Mouse (Mus musculus): ENCODE data around the gene Calm5. TPM values are rescaled to one million over a fixed set of nuclear protein-coding genes. Genes with fewer than 3 reads are reported as not detected.

The Calm5 gene
- polyA plus RNA-seq, 1 experiment from 2014 or later = not detected

DNA sequence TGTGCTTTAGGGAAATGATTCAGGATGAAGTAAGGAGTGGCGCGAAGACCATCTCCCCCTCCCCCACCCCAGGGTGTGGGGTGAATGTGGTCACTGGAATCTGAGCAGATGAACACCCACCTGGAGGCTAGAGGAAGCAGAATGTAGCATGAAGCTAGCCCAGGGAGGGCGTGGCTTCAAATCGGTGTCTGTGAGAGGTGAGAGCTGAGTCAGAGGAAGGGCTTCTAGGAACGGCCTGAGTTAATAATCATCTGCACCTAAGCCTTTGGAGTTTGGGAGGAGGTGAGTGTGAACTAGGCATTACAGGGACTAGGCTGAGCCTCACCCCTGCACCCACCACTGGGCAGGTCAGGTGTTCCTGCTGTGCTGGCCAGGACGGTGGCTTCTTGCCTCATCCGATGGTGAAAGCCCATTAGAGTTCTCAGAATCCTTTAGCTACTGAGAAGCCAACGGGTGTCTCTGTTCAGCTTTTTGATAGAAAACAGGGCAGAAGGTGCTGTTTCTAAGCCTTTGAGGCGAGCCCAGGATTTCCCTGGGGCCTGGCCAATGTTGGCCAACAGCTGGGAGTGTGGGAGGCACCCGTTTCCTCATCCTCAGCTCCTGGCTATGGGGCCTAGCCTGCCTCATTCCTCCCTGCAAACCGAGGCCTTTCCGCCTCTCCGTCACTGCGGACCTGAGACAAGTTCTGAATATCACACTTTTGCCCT, 11.8 kb downstream of the Calm5 start:
- H3K4me3 ChIP-seq (ENCODE audit: low read depth, low read length) = no peak overlapping the region
- H3K27me3 ChIP-seq (replicated peaks; ENCODE audit: insufficient read depth, low read length) = no peaks in the 10 kb centered on the region
- 69% methylated on average over 14 of the region's 14 CpGs for WGBS
- no peak overlapping the region for H3K9ac ChIP-seq (replicated peaks; ENCODE audit: low read depth)
- no peak overlapping the region for H3K27ac ChIP-seq (ENCODE audit: low read length)
- no peaks in the 10 kb centered on the region for H3K9me3 ChIP-seq (ENCODE audit: low read length)
- H3K36me3 ChIP-seq (ENCODE audit: insufficient read depth, low read length) = no peaks in the 10 kb centered on the region
- ATAC-seq (peak; percentile 15; the same call in 1 of the 2 replicates), DNase-seq (ENCODE audit: low spot score) (peak; percentile 36)
- no peak overlapping the region for H3K4me2 ChIP-seq (replicated peaks; ENCODE audit: low read depth, low read length)
- TF ChIP-seq EP300 (IDR thresholded peaks at IDR 0.05) (no peak), CTCF (IDR thresholded peaks at IDR 0.05) (no peak)
- H3K4me1 ChIP-seq (ENCODE audit: insufficient read depth, low read depth, low read length) = no peaks in the 10 kb centered on the region

DNA sequence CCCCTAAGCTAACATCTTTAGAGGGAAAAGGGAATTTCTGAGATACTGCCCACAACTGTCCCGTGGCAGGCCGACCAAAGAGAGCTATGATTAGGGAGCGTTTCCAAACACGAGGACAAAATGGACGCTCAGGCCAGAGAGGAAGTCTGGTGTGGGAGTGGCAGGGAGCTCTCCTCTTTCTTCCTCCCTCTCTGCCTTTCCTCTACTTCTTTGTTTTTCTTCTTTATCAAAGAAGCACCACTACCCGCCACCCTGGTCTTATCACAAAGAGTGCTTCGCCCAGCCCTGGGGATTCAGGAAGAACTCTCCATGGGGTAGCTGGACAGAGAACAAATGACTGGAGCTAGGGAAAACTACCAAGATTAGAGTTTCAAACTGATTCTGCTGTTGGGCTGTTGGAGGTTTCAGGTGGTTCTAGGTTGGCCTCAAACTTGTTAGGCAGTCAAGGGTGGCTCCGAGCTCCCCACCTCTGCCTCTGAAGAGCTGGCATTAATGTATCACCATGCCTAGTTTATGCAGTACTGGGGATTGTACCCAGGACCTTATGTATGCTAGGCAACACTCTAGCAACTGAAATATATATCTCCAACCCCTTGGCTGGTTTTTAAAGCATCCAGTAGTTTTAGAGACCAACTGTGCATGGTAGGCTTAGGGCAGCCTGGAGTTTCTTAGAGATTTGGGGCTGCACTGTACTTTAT, 12.5 kb downstream of the Calm5 start:
- no peaks in the 10 kb centered on the region for H3K4me1 ChIP-seq (ENCODE audit: insufficient read depth, low read depth, low read length)
- H3K4me3 ChIP-seq (ENCODE audit: low read depth, low read length) = no peak overlapping the region
- no peak overlapping the region for H3K9ac ChIP-seq (replicated peaks; ENCODE audit: low read depth)
- H3K9me3 ChIP-seq (ENCODE audit: low read length) = no peaks in the 10 kb centered on the region
- H3K36me3 ChIP-seq (ENCODE audit: insufficient read depth, low read length) = no peaks in the 10 kb centered on the region
- no peak for TF ChIP-seq EP300 (IDR thresholded peaks at IDR 0.05)
- no peak for TF ChIP-seq CTCF (IDR thresholded peaks at IDR 0.05)
- no peak for ATAC-seq
- WGBS = 87% methylated on average over 8 of the region's 8 CpGs
- no peaks in the 10 kb centered on the region for H3K27me3 ChIP-seq (replicated peaks; ENCODE audit: insufficient read depth, low read length)
- DNase-seq (ENCODE audit: low spot score) = no peak
- H3K27ac ChIP-seq (ENCODE audit: low read length) = no peak overlapping the region
- no peak overlapping the region for H3K4me2 ChIP-seq (replicated peaks; ENCODE audit: low read depth, low read length)

DNA sequence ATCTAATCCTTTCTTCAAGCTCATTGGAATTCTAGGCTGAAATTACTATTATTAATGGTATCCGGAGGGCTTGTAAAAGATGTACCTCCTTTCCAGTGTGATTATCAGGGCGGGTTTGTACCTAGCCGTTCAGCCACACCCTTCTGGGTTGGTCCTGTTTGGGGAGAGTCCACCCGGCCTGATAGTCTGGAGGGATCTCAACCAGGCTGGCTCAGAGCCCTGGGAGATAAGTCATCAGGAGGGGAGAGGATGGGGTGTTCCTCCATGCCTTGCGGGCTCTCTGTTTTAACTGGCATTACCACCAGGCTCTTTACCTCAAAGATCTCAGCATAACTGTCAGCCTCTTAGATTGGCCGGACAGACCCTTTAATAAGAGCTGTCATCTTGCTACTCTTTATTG, 13.2 kb downstream of the Calm5 start:
- DNase-seq (ENCODE audit: low spot score) (no peak), ATAC-seq (no peak)
- no peak overlapping the region for H3K27ac ChIP-seq (ENCODE audit: low read length)
- WGBS = 82% methylated on average over 6 of the region's 6 CpGs
- H3K4me1 ChIP-seq (ENCODE audit: insufficient read depth, low read depth, low read length) = no peaks in the 10 kb centered on the region
- no peak overlapping the region for H3K9ac ChIP-seq (replicated peaks; ENCODE audit: low read depth)
- H3K4me3 ChIP-seq (ENCODE audit: low read depth, low read length) = no peak overlapping the region
- H3K36me3 ChIP-seq (ENCODE audit: insufficient read depth, low read length) = no peaks in the 10 kb centered on the region
- H3K9me3 ChIP-seq (ENCODE audit: low read length) = no peaks in the 10 kb centered on the region
- H3K27me3 ChIP-seq (replicated peaks; ENCODE audit: insufficient read depth, low read length) = no peaks in the 10 kb centered on the region
- H3K4me2 ChIP-seq (replicated peaks; ENCODE audit: low read depth, low read length) = no peak overlapping the region
- no peak for TF ChIP-seq EP300 (IDR thresholded peaks at IDR 0.05)
- no peak for TF ChIP-seq CTCF (IDR thresholded peaks at IDR 0.05)

DNA sequence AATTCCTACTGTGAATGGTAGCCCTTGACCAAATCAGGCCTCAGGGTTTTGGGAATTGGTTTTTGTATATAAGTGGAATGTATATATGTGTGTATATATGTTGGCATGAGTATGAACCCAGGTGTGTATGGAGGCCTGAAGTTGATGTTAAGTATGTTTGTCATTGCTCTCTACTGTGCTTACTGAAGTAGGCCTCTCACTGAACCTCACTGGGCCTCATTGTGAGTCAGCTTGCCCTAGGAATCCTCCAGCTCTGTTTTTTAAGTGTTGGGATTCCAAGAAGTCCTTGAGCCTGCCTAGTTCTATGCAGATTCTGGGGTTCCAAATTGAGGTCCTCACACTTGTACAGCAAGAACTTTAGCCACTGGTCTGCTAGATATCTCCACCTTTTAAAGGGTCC, 15.9 kb downstream of the Calm5 start:
- Histone ChIP-seq H3K4me2 (replicated peaks; ENCODE audit: low read depth, low read length) (no peak overlapping the region), H3K9me3 (ENCODE audit: low read length) (no peaks in the 10 kb centered on the region), H3K4me1 (ENCODE audit: insufficient read depth, low read depth, low read length) (no peaks in the 10 kb centered on the region), H3K27me3 (replicated peaks; ENCODE audit: insufficient read depth, low read length) (no peaks in the 10 kb centered on the region), H3K9ac (replicated peaks; ENCODE audit: low read depth) (no peak overlapping the region), H3K4me3 (ENCODE audit: low read depth, low read length) (no peak overlapping the region), H3K27ac (ENCODE audit: low read length) (no peak overlapping the region; the same call in 1 of the 2 replicates), H3K36me3 (ENCODE audit: insufficient read depth, low read length) (no peaks in the 10 kb centered on the region)
- TF ChIP-seq CTCF (IDR thresholded peaks at IDR 0.05) (no peak), EP300 (IDR thresholded peaks at IDR 0.05) (peak; percentile 82)
- ATAC-seq (peak; percentile 92), DNase-seq (ENCODE audit: low spot score) (peak; percentile 78)

DNA sequence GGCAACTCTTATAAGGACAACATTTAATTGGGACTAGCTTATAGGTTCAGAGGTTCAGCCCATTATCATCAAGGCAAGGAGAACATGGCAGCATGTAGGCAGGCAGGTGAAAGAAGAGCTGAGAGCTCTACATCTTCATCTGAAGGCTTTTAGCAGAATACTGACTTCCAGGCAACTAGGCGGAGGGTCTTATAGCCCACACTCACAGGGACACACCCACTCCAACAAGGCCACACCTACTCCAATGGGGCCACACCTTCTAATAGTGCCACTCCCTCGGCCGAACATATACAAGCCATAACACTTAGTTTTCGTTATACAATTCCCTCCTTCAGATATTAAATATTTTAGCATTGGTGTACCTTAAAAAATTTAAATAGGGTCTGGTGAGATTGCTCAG, 18.9 kb downstream of the Calm5 start:
- no peaks in the 10 kb centered on the region for H3K4me1 ChIP-seq (ENCODE audit: insufficient read depth, low read depth, low read length)
- no peak overlapping the region for H3K27ac ChIP-seq (ENCODE audit: low read length)
- no peak overlapping the region for H3K4me3 ChIP-seq (ENCODE audit: low read depth, low read length)
- WGBS = 93% methylated on average over 4 of the region's 4 CpGs
- no peaks in the 10 kb centered on the region for H3K27me3 ChIP-seq (replicated peaks; ENCODE audit: insufficient read depth, low read length)
- H3K9me3 ChIP-seq (ENCODE audit: low read length) = no peaks in the 10 kb centered on the region
- ATAC-seq = no peak
- TF ChIP-seq EP300 (IDR thresholded peaks at IDR 0.05) (no peak), CTCF (IDR thresholded peaks at IDR 0.05) (no peak)
- no peak for DNase-seq (ENCODE audit: low spot score)
- no peaks in the 10 kb centered on the region for H3K36me3 ChIP-seq (ENCODE audit: insufficient read depth, low read length)
- no peak overlapping the region for H3K9ac ChIP-seq (replicated peaks; ENCODE audit: low read depth)
- H3K4me2 ChIP-seq (replicated peaks; ENCODE audit: low read depth, low read length) = no peak overlapping the region

DNA sequence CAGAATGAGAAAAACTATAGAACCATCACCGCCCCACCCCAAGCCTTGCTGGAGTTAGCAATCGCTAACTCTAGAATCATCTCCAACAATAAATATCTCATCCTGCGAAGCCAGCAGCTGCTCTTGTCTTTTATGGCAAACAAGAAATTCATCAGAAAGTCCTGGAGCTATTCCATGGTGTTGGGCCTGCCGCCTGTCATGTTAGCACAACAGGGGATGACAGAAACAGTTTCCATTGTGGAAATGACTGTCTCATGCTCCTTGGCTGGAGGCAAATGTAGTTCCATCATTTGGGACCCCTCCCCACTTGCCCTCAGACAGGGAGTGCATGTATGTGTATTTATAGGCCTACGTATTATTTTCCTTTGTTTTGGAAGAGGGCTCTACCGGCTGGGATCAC, 22.5 kb downstream of the Calm5 start:
- Histone ChIP-seq H3K4me2 (replicated peaks; ENCODE audit: low read depth, low read length) (no peak overlapping the region), H3K27ac (ENCODE audit: low read length) (no peak overlapping the region), H3K4me3 (ENCODE audit: low read depth, low read length) (no peak overlapping the region), H3K36me3 (ENCODE audit: insufficient read depth, low read length) (0 out of 2 replicates have a peak, but pooled peaks cover 4% of the 10 kb centered on the region), H3K4me1 (ENCODE audit: insufficient read depth, low read depth, low read length) (no peaks in the 10 kb centered on the region), H3K27me3 (replicated peaks; ENCODE audit: insufficient read depth, low read length) (no peaks in the 10 kb centered on the region), H3K9ac (replicated peaks; ENCODE audit: low read depth) (no peak overlapping the region), H3K9me3 (ENCODE audit: low read length) (no peaks in the 10 kb centered on the region)
- ATAC-seq (peak; percentile 66), DNase-seq (ENCODE audit: low spot score) (peak; percentile 35)
- 64% methylated on average over 6 of the region's 6 CpGs for WGBS
- TF ChIP-seq EP300 (IDR thresholded peaks at IDR 0.05) (no peak), CTCF (IDR thresholded peaks at IDR 0.05) (no peak)

All from lung, postnatal 0 days (tissue).